Mouse (Mus musculus) urinary bladder, postnatal 10 days (tissue): ENCODE measurements at regions not wholly inside any gene's neighbourhood (a gene's known extent, or its start where the extent isn't known, plus 50 kb on each side); places are given as distances from the start of the nearest gene placed in this dataset.

Experiments used
- DNase-seq: peaks from one replicate; pipeline ENCODE4 v3.0.0; 2022; ENCODE audit warnings: low spot score

DNA sequence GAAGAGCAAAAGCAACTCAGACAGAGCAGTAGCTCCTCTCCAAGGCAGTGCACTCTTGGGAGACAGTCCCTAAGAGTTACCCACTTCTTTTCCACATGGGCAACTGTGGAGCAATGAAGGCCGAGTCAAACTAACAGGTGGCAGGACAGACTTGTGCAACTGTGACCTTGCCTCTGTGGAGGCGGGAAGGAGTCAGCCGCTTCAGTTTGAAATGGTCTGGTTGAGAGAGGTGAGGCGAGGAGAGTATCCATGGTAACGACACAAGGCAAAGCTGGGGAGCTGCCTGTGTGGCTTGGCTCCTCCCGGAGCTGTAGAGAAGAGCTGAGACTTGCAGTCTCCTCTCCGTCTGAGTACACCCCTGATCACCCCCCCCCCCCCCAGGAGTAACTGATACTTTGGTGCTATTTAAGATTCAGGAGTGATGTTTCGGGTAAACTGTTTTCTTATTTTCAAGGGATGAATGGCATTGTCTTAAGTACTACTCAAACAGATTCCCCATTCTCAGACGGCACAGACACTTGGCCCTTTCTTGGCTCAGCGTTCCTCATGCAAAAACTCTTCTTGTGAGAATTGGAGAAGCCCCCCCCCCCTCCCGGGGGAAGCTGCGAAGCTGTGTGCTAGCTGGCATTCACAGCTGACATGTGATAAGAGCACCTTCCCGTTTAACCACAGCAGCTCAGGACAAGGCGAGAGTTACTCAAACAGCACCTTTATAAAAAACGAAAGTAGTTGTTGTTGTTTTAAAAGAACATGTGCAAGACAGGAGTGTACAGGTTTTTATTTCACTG lies 54.9 kb upstream of the Chst1 start:
- no peak for DNase-seq

DNA sequence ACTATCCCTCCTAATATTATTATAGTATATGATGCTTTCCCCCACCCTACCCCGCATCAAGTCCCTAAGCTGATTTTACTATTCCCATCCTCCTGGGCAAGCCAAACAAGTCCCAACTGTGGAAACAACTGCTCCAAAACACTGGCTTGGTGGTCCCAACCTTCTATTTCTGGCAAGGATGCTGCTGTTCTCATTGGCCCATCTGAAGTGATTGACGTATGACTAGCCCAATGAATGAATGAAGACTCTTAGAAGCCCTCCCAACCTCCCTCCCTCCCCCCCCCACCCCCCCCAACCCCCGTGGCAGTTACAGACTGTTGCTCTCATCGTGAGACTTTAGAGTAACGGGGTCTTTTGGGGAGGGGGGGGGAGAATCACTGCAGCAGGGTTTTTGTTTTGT lies 58.7 kb upstream of the Chst1 start:
- DNase-seq, result no peak

DNA sequence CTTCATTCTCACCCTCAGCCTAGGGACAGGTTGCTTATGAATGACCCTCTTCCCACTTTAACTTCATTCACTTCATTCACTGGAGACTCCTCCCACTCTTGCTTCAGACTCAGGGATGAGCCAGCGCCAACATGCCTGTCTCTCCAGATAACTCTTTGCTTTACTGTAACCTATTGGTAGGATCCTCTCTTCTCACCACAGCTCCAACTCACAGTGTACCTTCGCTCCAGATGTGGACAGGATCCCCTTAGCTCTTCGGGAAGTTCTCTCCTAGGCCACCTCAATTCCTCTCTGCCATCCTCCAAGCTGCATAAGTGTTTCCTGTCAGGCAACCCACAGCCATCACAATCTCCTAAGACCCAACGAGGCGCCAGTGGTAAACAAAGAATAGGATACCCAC lies 67.5 kb upstream of the Chst1 start:
- no peak for DNase-seq

DNA sequence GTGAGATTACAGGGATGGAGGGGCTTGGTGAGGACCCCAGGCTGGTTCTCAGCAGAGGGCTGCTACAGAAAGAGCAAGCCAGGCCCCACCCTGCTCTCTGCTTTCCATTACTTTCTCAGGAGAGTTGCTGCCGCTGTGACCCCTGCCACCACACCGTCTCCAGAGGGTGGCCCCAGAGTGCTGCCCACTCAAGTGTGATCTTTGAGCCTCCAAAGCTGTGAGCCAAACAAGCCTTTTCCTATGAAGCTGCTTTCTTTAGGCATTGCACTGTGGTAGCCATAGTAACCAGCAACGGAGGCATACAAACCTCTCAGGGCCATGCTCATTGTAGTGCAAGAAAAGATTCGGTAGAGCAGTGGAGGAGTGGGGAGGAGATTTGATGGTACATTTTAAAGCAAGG lies 68.8 kb upstream of the Chst1 start:
- DNase-seq, result no peak

DNA sequence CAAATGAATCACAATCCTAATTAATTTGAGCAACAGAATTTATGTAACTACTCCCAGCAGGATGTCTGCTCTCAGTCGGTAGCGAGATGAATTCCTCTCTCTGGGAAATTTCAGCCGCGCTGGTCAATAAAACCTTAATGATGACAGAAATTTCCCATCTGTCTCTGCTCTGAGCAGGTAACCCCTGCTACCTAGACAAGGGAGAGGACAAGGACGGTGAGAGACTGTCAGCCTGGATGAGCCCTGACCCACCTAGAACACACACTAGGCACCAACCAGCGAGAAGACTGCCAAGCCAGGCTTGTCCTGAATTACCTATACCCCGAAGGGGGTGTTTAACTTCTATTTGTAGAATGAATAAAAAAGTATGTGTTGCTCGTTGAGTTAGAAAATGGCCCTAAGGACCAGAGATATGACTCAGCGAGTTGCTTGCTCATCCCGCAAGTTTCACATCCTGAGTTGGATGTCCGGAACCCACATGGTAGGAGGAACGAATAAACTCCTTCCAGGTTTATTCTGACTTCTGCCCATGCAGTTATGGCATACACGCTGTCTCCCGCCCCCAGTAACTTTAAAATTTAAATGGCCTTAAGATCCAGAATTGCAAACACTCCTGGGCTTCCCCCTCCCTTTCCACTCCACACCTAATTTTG lies 69.5 kb upstream of the Slc35c1 start:
- no peak for DNase-seq

DNA sequence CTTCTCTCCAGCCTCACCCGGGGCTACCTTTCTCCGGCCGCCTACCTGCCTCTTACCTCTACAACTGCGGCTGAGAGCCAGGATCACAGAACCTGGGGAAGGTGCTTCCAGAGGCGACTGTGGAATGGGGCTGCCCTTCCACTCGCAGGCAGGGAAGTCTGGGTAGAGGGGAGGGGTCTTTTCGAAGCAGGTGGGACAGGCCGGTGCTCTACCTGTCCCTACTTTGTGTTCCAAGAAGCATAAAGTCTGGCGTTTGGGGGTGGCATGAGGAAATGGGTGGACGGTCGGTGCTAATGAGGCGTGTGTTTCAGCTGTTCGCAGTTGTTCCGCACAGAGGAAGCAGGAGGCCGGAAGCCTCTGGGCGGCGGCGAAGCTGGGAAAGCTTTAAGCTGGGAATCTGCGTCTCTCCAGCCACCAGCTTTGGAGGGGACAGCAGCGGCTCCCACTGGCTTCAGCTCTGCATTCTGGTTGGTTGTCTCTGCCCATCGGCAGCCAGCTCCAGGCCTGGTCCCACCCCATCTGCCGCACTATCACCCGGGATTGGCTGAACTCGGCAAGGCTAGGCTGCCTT lies 68.8 kb upstream of the Slc35c1 start:
- DNase-seq, result peak; percentile 20

DNA sequence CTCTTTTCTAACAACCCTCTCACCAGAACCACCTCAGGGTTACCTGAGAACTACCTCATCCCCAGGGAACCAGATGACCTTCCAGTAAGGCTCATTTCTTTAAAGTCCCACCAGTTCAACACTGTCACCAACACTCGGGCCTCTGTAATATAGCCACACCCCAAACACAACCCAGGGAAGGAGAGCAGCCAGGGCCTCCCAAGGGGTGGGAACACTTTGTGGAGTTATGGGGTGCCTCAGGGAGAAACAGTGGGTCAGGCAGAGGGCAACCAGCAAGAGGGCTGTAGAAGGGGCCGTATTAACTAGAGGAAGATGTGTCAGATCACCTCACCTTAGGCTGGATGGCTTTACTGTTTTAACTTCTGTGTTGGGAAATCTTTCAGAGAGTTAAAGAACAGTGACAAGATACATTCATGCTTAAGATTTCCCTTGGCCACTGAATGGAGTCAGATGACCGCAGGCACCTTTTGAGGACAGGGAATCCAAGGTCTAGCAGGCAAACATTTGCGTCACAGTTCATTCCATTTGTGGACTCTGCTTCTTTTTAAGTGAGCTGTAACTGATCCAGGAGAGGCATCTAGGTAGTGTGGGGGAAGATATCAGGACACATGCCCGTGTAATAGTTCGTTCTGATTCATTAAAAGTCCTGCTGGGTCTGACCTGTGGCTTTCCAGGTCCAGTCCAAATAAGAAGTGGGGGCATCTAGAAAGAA lies 67.9 kb upstream of the Slc35c1 start:
- DNase-seq, result no peak

DNA sequence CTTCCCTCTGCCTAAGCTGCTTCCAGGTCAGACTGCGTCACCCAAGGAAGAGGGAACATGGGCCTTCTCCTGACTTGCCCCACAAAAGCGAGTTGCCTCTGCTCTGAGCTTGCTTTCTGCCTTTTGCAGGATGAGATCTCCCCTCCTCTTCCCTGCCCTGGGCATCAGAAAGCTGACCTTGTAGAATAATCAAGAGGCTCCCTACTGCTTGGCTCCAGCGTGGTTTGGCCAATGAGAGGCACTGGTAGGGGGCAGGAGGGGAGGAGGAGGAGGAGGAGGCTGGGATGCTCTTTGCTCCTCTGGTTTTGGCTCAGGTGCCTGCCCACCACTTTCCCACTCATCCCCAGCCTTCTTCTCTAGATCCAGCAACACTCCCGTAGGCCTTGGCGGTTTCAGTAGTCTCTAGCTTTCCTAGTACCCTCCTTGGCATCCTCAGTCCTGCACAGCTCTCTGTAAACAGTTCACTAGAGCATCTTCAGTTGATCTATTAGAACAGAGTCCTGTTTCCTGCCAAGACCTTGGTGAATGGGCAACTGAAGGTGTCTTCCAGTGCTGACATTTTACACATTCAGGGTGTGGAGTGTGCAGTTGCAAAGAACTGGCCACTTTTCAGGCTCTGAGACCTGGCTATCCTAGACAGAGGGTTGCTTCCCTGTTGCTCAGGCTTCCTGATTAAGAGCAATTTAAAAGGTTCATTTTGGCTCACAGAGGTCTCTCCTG lies 66.5 kb upstream of the Slc35c1 start:
- DNase-seq, result no peak

DNA sequence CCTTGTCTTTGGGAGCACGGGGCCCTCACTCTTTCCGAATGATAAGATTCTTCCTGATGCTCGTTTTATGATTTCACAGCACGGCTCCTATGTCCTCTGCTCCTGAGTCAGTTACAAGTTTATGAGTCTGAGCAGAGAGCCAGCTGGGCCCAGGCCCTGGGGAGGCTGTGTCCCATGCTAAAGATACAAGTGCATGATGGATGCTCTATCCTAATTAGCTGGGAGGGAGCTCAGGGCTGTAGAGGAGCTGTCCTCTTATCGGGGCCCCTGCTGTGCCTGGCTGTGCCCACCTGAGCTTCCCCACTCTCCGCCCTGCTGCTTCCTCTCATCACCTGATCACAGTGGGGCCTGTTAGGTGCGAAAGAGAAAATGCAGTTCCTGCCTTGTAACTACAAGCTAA lies 65.3 kb upstream of the Slc35c1 start:
- no peak for DNase-seq

DNA sequence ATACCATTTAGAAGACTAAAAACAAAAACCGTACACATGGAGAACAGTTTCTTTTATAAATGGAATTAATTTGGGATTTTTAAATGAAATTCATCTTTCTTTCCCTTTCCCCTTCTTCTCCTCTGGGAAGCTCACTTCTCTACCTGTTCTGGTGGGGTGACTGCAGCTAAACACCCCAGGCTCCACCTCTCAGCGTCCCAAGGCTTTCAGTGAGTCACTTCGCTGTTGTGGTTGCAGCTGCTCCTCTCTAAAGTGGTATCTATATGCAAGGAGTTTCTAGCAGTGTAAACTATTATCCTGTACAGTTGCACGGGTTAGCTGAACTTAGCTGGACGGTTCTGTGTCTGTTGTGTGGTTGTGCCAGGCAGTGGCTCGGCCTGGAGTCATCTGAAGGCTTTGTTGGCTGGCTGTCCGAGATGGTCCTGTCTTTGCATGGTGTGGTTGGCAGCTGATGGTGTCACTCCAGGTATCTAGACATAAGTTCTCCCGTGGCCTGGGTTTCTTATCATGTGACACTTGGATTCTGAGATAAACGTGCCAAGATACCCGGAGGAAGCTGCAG lies 64.8 kb upstream of the Slc35c1 start:
- no peak for DNase-seq

DNA sequence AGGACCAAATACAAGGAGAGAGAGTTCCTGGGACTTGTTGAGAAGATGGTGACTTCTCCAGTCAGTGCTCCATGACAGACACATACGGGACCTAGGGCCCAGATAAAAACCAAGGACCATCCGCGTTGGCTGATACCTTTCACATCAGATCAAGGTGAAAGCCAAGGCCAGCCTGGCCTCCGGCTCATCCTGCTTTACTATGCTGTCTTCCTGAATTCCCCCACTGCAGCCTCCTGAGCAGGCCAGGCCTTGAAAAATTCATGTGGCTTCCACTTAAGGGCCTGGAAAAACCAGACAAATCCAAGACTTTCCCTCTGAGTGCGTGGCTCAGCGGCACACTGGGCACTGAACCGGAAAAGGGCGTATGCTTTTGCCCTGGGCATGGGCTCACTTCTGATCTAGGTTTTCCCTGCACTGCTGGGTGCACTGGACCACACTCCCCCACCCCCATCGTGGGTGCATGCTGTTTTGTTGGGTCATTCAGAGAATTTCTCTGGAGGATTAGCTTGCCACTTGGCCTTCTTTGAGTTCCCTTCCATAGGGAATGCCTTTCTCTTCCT lies 64.1 kb upstream of the Slc35c1 start:
- DNase-seq, result no peak

DNA sequence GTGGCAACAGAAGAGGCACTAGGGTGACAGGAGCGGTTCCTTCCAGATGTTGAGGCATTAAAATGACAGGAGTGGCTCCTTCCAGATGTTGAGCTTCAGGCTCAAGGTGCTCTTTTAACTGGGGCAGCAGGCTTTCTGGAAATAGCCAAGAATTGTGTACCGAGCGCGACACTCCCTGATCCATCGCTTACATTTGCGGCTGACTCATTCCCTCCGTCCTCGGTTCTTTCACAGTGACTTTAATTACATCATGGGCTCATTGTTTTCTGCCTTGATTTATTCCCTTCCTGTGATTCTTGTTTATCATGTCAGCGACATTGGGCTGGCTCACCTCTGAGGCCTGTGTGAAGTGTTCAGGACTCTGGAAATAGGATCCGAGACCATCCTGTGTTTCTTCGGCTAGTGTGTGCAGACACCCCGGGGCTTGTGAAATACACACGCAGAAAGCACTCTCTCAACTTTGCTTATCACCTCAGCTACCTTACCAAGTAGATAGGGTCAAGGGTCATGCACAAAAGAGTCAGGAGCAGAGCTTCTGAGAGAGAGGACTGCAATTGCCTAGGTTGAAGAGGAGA lies 63.1 kb upstream of the Slc35c1 start:
- no peak for DNase-seq

DNA sequence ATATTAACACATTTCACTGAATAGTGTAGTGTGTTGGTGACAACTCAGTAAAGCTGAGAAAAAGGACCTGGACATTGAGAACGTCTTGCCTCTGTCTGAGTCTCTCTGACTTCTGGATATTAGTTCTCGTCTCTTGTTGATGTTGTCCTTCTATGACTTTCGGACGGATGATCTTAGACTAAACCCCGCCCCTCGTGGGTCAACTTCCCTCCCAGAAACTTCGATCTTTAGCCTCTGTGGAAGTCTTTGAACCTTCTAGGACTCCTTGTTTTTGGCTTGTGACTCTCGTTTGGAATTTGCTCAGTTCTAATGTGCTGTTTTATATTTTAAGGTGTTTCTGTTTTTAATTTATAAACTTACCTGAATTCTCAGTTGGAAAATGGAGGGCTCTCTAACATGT lies 61.2 kb upstream of the Slc35c1 start:
- no peak for DNase-seq

DNA sequence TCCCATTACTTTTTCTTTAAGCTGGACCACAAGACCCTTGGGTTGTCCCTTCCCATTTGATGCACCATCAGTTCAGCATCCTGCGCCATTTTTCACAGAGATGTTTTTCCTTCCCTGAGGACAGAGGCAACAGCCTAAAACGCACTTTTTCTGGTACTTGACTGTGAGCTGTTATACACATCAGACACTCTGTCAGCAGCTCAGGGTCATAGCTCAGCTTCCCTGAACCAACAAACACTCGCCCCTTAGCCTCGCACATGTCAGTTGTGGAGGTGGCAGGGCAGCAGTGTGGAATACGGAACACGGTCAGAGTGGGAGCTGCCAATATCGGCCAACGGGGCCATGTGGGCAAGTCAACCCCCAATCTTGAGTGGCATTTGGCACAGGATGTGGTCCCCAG lies 59.1 kb upstream of the Slc35c1 start:
- DNase-seq, result no peak

DNA sequence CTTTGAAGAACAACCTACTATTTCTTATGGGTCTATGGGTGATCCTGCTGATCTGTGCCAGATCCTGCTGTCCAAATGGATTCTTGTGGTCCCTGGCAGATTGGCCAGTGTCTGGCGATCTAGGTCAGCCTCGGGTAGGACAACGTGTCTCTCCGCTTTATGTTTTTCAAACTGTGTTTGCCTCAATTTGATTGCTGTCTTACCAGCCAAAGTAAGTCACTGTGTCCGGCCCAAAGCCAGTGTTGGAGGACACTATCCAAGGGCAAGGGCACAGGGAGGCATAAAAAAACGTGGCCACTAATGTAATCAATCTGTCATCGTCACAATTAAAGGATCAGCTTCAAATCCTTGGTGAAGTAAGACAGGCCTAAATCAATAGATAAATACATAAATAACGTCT lies 58.6 kb upstream of the Slc35c1 start:
- DNase-seq, result no peak

DNA sequence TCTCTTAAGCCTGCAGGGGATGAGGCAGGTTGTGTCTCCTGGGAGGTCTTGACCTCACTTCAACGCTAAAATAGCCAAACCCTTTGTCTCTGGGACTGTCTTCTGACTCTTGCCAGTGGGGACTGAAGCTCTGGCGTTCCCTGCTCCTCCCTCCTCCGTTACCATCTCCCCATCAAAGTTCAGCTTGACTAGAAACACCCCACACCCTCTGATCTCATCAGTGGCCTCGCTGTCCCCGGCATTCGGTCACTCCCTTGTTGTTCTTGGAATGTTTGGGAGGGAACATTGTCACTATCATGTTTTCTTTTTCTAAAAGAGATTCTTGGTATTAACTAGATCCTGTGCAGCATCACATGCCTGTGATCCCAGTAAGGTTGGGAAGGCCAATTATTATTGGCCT lies 54.6 kb upstream of the Slc35c1 start:
- no peak for DNase-seq

DNA sequence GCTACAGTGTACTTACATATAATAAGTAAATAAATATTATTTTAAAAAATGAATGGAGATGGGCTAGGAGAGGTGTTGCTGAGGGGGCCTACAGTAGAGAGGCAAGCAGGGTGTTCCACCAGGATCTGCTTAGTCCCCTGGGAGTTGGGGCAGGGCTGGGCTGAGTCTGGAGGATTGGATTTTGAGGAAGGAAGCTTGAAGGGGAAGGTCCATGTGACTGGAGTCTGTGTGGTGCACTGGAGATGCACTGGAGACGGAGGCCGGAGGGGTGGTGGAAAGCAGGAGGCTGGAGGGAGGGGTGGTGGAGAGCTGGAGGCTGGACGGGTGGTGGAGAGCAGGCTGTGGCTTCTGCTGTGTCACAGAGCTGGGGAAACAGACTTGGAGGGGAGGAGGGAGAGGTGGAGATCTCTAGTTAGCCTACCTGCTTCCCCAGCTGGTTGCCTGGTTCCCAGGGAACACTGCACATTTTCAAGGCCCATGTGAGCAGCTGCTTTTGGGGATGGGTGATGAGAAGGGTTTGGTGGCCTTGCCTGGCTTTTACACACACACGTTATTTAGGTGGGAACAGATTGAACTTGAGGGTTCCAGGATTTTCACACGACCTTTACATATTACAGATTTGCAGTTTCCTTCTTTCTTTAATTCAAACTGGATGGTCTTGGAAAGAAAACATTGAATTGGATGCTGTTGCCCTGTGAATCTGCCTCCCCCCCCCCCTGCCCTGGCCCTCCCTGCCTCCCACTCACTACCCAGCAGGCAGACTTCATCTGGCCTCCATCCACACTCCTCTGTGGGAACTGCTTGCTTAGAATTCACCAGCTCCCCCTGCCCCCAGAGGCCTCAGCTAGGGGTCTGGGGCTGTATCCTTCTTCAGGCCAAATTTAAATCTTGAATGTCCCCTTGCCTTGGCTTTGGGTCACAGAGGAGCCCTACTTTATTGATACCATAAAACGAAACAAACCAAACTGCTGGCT lies 51.7 kb upstream of the Slc35c1 start:
- no peak for DNase-seq
